Mouse (Mus musculus) bone marrow, adult 2 months (tissue): ENCODE data around the gene Fam102a.

Source experiments
- CTCF ChIP-seq: fragments of 200-500 bp; IDR thresholded peaks from 2 replicates; pipeline ENCODE4 v1.5.1; 2011; ENCODE audit warnings: low read length, control low read depth; ENCODE audit not compliant: control insufficient read depth, insufficient read depth
- POLR2A ChIP-seq: fragments of 200-500 bp; IDR thresholded peaks from 2 replicates; pipeline ENCODE4 v1.6.1; 2011; ENCODE audit warnings: low read depth, mild to moderate bottlenecking, control low read depth, low read length, borderline replicate concordance; ENCODE audit not compliant: control insufficient read depth

DNA sequence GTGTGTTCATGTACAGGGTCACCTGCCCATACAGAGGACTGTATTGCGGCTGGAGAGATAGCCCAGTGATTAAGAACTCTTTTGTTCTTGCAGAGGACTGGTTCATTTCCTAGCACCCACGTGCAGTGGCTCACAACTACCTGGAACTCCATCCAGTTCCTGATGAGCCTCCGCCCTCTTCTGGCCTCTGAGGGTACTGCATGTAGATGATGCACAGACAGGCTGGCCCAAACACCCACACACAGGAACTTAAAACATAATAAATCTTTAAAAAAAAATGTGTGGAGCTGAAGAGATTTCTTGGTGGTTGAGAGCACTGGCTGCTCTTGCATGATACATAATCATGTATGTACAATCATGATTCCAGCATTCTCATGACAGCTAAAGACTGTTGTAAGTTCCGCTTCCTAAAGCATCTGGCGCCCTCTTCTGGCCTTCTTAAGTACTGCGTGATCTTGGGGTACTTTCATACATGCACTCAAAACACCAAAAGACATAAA is 48.0 kb upstream of the Fam102a start:
- peak; percentile 95 for TF ChIP-seq CTCF
- no peak for TF ChIP-seq POLR2A
